ENCODE assay signal across 26 mouse cellular contexts in genomic region chr1:38842861-38843260, GRCm38 (mm10). TPM values are rescaled to one million over a fixed set of nuclear protein-coding genes. Genes with fewer than 3 reads are reported as not detected.
"Had no signal": no experiment of that assay in that cellular context is flagged by ENCODE, and none has a peak within 500 bp of the region (broad histone marks: within the 10 kb centered on the region; RNA-seq: fewer than 3 reads in every experiment).

No protein-coding gene starts in this region.

- H3K27ac ChIP-seq: gastrocnemius, adult 2 months; heart, embryonic 10.5 days; hindbrain, embryonic 10.5 days; hindbrain, embryonic 12.5 days; intestine, embryonic 15.5 days; layer of hippocampus, adult 2 months; left cerebral cortex, adult 2 months; limb, embryonic 10.5 days; limb, embryonic 12.5 days; liver, embryonic 13.5 days; liver, embryonic 15.5 days had no signal

- DNase-seq: gastrocnemius, adult 2 months; gastrocnemius, postnatal 10 days; gastrocnemius, postnatal 25 days; heart, postnatal 10 days; heart, postnatal 4 days; kidney, adult 18-20 months; kidney, adult 8-10 months; kidney, postnatal 10 days; kidney, postnatal 25 days; kidney, postnatal 4 days; liver; liver, embryonic 13.5 days had no signal

- H3K4me3 ChIP-seq: gastrocnemius, adult 2 months; heart, embryonic 10.5 days; heart, embryonic 12.5 days; hindbrain, embryonic 10.5 days; hindbrain, embryonic 12.5 days; intestine, embryonic 15.5 days; layer of hippocampus, adult 2 months; left cerebral cortex, adult 2 months; limb, embryonic 10.5 days; limb, embryonic 12.5 days; liver, embryonic 13.5 days; liver, embryonic 15.5 days had no signal

- H3K36me3 ChIP-seq: heart, embryonic 10.5 days; heart, embryonic 12.5 days; hindbrain, embryonic 10.5 days; hindbrain, embryonic 12.5 days; intestine, embryonic 15.5 days; limb, embryonic 10.5 days; limb, embryonic 12.5 days; liver, embryonic 13.5 days; liver, embryonic 15.5 days had no signal

- H3K27me3 ChIP-seq: intestine, embryonic 15.5 days had no signal

- H3K4me1 ChIP-seq: heart, embryonic 10.5 days; heart, embryonic 12.5 days; intestine, embryonic 15.5 days; limb, embryonic 10.5 days; limb, embryonic 12.5 days; liver, embryonic 13.5 days; liver, embryonic 15.5 days had no signal

- ATAC-seq: hindbrain, embryonic 16.5 days; inflammation-experienced regulatory T-cells, adult 6 months; intestine, embryonic 15.5 days; intestine, postnatal 0 days had no signal

- H3K4me2 ChIP-seq: heart, embryonic 12.5 days; hindbrain, embryonic 12.5 days; intestine, embryonic 15.5 days; limb, embryonic 12.5 days; liver, embryonic 11.5 days; liver, embryonic 13.5 days; liver, embryonic 15.5 days had no signal

- H3K9me3 ChIP-seq: heart, embryonic 10.5 days; heart, embryonic 12.5 days; hindbrain, embryonic 10.5 days; hindbrain, embryonic 12.5 days; intestine, embryonic 15.5 days; limb, embryonic 10.5 days; limb, embryonic 12.5 days; liver, embryonic 13.5 days; liver, embryonic 15.5 days had no signal

- H3K9ac ChIP-seq: heart, embryonic 12.5 days; hindbrain, embryonic 12.5 days; intestine, embryonic 15.5 days; limb, embryonic 12.5 days; liver, embryonic 13.5 days; liver, embryonic 15.5 days had no signal

RNA-seq across cellular contexts. Expression of gene Lonrf2, which starts 6.3 kb away (rescaled TPM):
- polyA plus RNA-seq: inflammation-experienced regulatory T-cells, adult 6 months had no signal
